Mouse (Mus musculus): ENCODE results near the gene Sec14l1. TPM values are rescaled to one million over a fixed set of nuclear protein-coding genes. Genes with fewer than 3 reads are reported as not detected.

Sec14l1 gene
- polyA plus RNA-seq, 1 experiment from 2014 or later = 37.7 TPM

GRCm38 (mm10) chr11:117151461-117151860 is 36.5 kb downstream of the Sec14l1 start:
- DNase-seq (ENCODE audit: low spot score) = no peak

DNA sequence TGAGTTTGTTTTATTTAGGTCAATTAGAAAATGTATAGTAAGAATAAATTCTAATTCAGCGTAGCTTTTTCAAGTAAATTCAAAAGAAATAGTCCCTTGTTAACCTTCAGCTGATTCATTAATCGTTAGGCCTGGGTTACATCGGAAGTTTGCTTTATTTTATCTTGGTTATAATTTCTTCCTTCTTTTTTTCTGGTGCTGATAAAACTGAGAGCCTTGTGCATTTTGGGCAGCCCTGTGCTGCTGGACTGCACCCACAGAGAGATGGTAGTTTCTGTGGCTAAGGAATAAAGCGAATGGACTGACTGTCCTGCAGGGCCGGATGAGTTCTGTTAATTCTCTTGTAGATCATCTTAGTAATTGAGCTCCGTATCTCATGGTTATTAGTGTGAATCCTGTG is 37.6 kb downstream of the Sec14l1 start:
- DNase-seq (ENCODE audit: low spot score) = no peak

DNA sequence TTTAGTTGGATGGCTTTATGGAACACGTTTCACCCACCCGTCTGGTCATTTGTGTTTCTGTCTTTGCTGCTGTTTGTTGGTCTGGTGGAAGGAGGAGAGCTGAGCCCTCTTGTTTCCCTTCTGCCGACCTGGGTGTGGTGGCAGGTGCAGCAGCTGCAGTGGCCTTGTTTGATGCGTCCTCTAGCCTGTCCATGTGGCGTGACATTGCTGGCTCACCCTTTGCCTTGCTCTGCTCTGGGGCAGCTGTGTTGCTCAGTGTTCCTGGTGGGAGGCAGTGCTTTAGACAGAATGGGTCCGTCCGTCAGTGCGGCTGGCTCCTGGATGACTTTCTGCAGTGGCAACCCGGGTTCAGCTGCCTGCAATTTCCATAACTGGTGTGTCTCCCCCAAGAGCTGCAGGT is 38.6 kb downstream of the Sec14l1 start:
- DNase-seq (ENCODE audit: low spot score) = no peak

DNA sequence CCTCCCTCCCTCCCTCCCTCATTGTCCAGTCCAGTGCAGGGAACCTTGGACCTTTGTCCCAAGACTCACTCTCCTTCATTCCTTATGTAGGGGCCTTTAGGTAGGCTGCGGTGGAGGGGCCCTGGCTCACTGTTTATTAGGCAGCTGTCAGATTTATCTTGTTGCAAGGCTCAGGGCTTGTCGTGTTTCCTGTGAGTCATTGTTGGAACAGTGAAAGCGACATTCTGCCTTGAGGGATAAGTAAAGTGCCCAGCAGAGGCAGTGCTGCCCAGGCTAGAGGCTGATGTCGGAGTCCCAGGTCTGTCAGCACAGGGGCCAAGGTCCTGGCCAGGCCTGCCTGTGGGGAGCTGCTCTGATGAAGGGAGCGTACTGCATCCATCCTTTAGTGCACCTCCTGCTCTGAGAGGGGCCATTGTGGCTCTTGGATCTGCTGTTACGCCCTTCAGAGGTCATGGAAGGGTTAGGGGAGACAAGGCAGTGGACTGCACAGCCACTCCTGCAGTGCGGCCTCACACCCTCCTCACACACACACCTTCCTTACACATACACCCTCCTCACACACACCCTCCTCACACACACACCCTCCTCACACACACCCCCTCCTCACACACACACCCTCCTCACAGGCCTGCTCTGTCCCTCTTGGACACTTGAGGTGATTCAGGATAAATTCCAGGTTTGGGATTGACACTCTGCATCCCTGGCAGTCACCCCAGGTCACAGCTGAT is 39.3 kb downstream of the Sec14l1 start:
- no peak for DNase-seq (ENCODE audit: low spot score)

- no peak for DNase-seq (ENCODE audit: low spot score)
These were observed 41.8 kb downstream of the Sec14l1 start for GRCm38 (mm10) chr11:117156725-117157124.

GRCm38 (mm10) chr11:117158343-117158742 is 43.4 kb downstream of the Sec14l1 start:
- no peak for DNase-seq (ENCODE audit: low spot score)

DNA sequence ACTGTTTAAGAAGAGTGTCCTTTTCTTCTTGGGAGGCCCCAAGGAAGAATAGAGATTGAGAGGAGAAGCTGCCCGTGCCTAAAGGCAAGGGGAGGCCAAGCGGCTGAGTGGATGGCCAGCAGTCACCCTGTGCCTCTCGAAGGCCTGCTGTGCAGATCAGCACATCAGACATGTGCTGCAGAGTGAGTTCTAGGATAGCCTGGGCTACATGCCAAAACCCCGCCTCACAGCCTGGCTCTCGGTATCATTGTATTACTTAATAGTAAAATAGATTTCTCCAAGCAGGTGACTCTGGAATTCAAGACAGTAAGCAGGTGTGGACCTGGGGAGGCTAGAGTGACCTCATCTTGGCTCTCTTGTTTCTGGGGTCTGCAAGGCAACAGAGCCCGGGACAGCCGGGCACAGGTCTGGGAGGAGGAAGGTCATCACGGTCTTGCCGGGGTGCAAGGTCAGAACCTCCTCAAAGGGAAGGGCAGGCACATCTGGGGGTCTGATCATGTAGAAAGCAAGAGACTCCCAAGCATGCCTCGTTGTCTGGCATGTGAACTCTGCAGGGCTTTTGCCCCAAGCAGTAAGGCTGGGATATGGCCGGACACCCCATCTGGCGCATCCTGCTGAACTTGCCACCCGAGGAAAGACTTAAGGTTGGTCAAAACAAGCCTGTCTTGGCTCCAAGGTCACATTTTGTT is 44.4 kb downstream of the Sec14l1 start:
- no peak for DNase-seq (ENCODE audit: low spot score)

- DNase-seq (ENCODE audit: low spot score) = no peak
These were observed 45.0 kb downstream of the Sec14l1 start for GRCm38 (mm10) chr11:117159946-117160307.

GRCm38 (mm10) chr11:117160791-117161190 is 45.8 kb downstream of the Sec14l1 start:
- DNase-seq (ENCODE audit: low spot score) = no peak

GRCm38 (mm10) chr11:117161574-117161973 is 46.6 kb downstream of the Sec14l1 start:
- DNase-seq (ENCODE audit: low spot score) = no peak

DNA sequence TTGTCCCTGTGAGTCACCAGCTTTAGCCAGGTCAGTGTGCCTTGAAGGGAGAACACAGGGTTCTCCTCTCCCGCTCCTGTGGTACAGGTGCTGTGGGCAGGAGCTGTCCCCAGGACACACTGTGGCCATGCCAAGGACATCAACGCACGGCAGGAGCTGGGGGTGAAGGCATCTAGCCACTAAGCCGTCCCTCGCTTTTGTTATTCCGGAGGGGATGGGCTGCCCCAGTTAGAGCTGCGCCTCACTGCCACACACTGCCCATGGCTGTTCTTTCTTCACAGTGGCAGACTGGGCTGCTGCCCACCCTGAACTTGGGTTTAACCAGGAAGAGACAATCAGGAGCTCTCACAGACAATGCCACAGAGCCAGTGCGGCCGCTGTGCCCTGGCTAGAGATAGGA is 48.1 kb downstream of the Sec14l1 start:
- no peak for DNase-seq (ENCODE audit: low spot score)

GRCm38 (mm10) chr11:117163771-117164170 is 48.8 kb downstream of the Sec14l1 start:
- DNase-seq (ENCODE audit: low spot score) = no peak

DNA sequence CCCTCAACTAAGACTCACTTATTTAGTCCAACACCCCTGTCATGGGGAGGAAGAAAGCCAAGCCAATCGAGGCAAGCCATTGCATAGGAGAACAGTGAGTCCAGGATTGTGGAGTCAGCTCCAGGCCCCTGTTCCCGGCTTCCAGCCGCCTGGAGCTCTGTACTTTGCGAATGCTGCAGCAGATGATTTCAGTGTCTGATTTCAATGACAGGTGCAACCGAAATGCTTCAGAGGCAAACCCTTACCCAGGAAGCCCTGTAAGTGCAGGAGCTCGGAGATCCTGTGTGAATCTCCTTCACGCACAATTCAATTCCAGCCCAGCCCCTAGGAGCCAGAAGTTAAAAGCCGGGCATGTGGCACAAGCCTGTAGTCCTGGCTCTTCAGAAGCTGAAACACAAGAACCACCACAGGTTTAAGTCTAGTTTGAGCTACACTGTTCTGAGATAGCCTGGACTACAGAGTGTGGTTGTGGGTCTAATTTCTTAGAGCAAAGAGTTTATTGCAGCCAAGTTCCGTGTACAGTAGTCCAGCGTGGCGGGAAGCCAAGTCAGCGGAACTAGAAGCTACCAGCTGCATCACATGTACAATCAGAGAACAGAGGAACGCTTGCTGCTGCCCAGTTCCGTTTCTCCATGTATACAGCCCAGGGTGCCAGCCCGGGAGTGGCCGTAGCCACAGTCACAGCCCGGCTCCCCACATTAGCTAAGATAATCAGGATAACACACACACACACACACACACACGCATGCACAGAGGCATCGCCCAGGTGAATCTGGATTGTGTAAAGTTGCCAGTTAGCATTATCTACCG is 53.5 kb downstream of the Sec14l1 start:
- DNase-seq (ENCODE audit: low spot score) = no peak

DNA sequence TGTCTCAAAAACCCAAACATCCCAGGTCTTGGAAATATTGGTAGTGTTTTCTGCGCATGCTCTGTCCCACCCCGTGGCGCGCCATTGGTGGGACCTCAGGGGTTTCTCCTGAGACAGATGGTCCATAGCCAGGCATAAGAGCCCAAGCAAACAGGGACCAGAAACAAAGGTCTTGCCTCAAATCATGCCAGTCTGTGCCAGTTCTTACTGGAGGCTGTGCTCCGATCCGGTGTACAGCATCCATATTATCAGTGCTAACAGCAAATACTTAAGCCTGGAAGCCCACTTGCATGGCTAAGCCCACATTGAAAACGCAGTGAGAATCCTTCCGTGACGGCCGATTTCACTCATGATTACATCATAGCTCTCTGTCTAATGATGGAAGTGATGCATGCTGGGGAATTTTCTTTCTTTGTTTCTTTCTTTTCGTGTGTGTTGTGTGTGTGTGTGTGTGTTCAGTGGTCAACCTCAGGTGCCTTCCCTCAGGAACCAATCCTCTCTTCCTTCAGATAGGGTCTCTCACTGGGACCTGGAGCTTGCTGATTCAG is 54.2 kb downstream of the Sec14l1 start:
- DNase-seq (ENCODE audit: low spot score) = no peak

GRCm38 (mm10) chr11:117169801-117170565 is 55.0 kb downstream of the Sec14l1 start:
- no peak for DNase-seq (ENCODE audit: low spot score)

DNA sequence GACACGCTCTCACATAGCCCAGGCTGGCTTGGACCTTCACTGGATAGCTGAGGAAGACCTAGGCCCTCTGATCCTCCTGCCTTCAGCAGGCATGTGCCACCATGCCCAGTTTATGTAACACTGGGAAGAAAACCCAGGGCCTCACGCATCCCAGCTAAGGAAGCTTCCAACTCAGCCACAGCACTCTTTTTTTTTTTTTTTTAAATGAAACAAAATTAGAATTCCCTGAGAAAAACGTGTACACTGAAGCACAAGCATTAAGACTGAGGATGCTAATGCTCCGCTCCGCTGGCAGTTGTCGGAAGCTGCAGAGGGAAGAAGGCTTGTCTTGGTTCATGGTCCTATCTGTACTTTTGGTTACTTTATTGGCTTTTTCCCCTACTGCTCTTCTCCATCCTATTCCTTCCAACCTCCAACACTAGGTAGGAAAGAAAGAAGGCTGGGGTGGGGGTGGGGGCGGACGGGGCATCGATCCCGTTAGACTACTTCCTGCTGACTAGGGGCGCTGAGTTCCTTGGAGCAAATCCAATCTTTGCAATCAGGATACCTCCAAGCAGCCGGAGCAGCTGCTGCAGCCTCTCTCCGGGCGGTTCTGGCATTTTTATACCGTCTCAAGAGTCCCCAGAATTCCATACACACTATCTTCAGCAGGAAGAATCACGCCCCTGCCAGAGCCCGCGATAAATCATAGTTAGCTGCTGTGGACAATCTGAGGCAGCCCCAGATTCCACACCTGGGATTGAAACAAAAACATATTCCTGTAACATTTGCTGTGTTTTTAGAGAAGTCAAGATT is 59.3 kb downstream of the Sec14l1 start:
- no peak for DNase-seq (ENCODE audit: low spot score)

DNA sequence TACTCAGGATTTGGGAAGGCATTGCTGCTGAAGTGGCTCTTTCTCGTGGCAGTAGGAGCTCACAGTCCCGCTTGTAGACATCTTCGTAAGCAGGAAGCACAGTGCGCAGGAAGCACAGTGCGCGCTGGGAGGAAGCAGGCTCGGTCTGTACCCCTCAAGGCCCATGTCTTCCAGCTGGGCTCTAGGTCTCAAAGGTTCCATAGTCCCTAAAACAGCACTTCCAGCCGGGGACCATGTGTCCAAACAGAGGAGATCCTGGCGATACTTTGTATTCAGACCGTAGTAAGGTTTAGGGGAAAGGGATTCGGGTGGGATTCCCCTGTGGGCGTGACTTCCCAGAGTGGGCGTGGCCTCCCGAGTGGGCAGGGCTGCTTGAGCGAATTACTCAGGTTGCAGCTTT is 60.0 kb downstream of the Sec14l1 start:
- DNase-seq (ENCODE audit: low spot score) = peak; percentile 54

DNA sequence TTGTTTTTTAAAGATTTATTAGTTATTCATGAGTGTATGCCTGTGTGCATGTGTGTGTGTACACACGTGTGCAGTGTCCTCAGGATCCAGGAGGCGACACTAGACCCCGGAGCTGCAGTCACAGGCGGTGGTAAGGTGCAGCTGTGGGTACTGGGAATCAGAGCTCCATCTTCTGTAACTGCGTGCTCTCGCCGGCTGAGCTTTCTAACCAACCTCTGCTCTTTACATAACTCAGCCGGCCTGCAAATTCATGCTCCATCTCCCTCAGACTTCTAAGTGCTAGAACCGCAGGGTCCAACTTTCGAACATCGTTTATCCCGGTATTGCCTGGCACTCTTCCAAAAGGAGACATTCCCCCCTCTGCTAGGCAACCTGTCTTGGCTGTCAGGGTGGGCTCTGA is 60.5 kb downstream of the Sec14l1 start:
- no peak for DNase-seq (ENCODE audit: low spot score)

DNA sequence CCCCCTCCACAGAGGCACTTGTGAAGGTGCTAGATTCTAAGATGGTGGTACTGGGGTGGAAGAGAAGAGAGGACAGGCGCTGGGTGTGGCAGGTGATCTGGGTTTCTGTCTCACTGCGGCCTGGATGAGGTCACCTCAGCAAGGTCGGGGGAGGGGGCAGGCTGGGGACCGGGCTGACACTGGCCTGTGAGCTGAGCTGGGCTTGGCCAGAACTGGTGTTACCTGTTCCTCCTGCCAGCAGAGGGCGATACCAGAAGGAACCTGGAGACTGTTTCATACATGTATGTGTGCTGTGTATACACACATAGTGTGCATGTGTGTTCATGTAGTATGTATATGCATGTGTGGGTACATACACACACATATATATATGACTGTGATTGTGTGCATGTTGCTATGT is 61.3 kb downstream of the Sec14l1 start:
- peak; percentile 53 for DNase-seq (ENCODE audit: low spot score)

GRCm38 (mm10) chr11:117176900-117177299 is 61.9 kb downstream of the Sec14l1 start:
- no peak for DNase-seq (ENCODE audit: low spot score)
